Mouse (Mus musculus) c-Kit-positive CD71-negative TER-119-negative erythroid progenitor cells, embryonic 14.5 days (primary cell): Measurements from ENCODE around the gene Cenpx.
"Not testable (repeated sequence)": the region's sequence is repeated elsewhere in the genome, so short reads cannot be mapped to it uniquely, and the experiment has no call there.

Experiments
- DNase-seq: peaks from one replicate; pipeline ENCODE4 v3.0.0-alpha.2; 2013; ENCODE audit warnings: low read depth

The Cenpx gene

GRCm38 (mm10) chr11:120713580-120714518 is at the start of gene Cenpx, which contains the start of gene Lrrc45:
Gene Cenpx, minus strand, starts transcription at chr11:120713738.
Gene Lrrc45, plus strand, starts transcription at chr11:120713925.
- DNase-seq: peak; percentile 98

- DNase-seq: not testable (repeated sequence)
Observed at GRCm38 (mm10) chr11:120762672-120763041, 49.1 kb upstream of the Cenpx start, which contains the start of gene Hmga1b. Gene Hmga1b, plus strand, starts transcription at chr11:120762794.

- no peak for DNase-seq
Observed at GRCm38 (mm10) chr11:120761811-120762671, 48.5 kb upstream of the Cenpx start.

- no peak for DNase-seq
Observed at GRCm38 (mm10) chr11:120760236-120760635, 46.7 kb upstream of the Cenpx start.

GRCm38 (mm10) chr11:120751606-120752005 is 38.1 kb upstream of the Cenpx start:
- no peak for DNase-seq

GRCm38 (mm10) chr11:120749430-120749829 is 35.9 kb upstream of the Cenpx start:
- peak; percentile 37 for DNase-seq

- DNase-seq: no peak
Observed at GRCm38 (mm10) chr11:120747974-120748373, 34.4 kb upstream of the Cenpx start.

GRCm38 (mm10) chr11:120744121-120744701 is 30.7 kb upstream of the Cenpx start:
- no peak for DNase-seq

GRCm38 (mm10) chr11:120740981-120741380 is 27.4 kb upstream of the Cenpx start:
- no peak for DNase-seq

- no peak for DNase-seq
Observed at GRCm38 (mm10) chr11:120736424-120736823, 22.9 kb upstream of the Cenpx start.

GRCm38 (mm10) chr11:120733521-120733920 is 20.0 kb upstream of the Cenpx start:
- no peak for DNase-seq

GRCm38 (mm10) chr11:120731858-120732680 is 18.5 kb upstream of the Cenpx start, which contains the start of gene Cbr2:
Gene Cbr2, minus strand, starts transcription at chr11:120732114.
- no peak for DNase-seq

- no peak for DNase-seq
Observed at GRCm38 (mm10) chr11:120731395-120731794, 17.9 kb upstream of the Cenpx start.

GRCm38 (mm10) chr11:120730331-120730870 is 16.9 kb upstream of the Cenpx start:
- no peak for DNase-seq

- not testable (repeated sequence) for DNase-seq
Observed at GRCm38 (mm10) chr11:120729432-120730050, 16.0 kb upstream of the Cenpx start.

GRCm38 (mm10) chr11:120728530-120729240 is 15.1 kb upstream of the Cenpx start:
- no peak for DNase-seq

GRCm38 (mm10) chr11:120727564-120727963 is 14.0 kb upstream of the Cenpx start:
- no peak for DNase-seq

GRCm38 (mm10) chr11:120727169-120727527 is 13.6 kb upstream of the Cenpx start, which contains the start of gene Dcxr:
Gene Dcxr, minus strand, starts transcription at chr11:120727281.
- peak; percentile 86 for DNase-seq

GRCm38 (mm10) chr11:120726243-120727168 is 13.0 kb upstream of the Cenpx start:
- no peak for DNase-seq
